Mouse (Mus musculus) CH12.LX (cell line): ENCODE results near the gene Grid2. TPM values are rescaled to one million over a fixed set of nuclear protein-coding genes. Genes with fewer than 3 reads are reported as not detected.
A peak's percentile ranks its signal among the peaks of the same experiment; 100 is the strongest.

Experiments
- DNase-seq: peaks from one replicate; pipeline ENCODE4 v3.0.0-alpha.2; 2013; ENCODE audit errors: extremely low read depth
- H3K27ac ChIP-seq: 2 replicates; pipeline ENCODE4 v1.5.1; 2012; ENCODE audit warnings: low read depth, mild to moderate bottlenecking, control low read depth, moderate library complexity; ENCODE audit not compliant: insufficient read depth
- H3K27me3 ChIP-seq: replicated peaks from 2 replicates; pipeline ENCODE3; 2012; ENCODE audit warnings: inconsistent platforms
- H3K36me3 ChIP-seq, 2 experiments: replicated peaks in 1 of 2; 2 replicates each; pipeline versions ENCODE3 to v1.6.1; 2012; ENCODE audit warnings: inconsistent platforms in 1 of 2, low read length in 1 of 2, mild to moderate bottlenecking in 1 of 2, mixed read lengths in 1 of 2, moderate library complexity in 1 of 2; ENCODE audit not compliant: control insufficient read depth in 1 of 2, insufficient read depth in 1 of 2
- H3K4me1 ChIP-seq, 2 experiments: 2 replicates each; pipeline ENCODE4 v1.6.1; 2012; ENCODE audit warnings: inconsistent platforms in 1 of 2, moderate library complexity in 1 of 2; ENCODE audit not compliant: insufficient read depth in 2 of 2, control insufficient read depth in 1 of 2
- H3K4me2 ChIP-seq: 2 replicates; pipeline ENCODE4 v1.6.1; 2012; ENCODE audit warnings: low read depth, mild to moderate bottlenecking, control low read depth; ENCODE audit not compliant: poor library complexity, insufficient read depth, severe bottlenecking
- H3K4me3 ChIP-seq, 3 experiments: fragments of 150-350 bp in 1 of 3; sonication (generic) in 1 of 3; replicated peaks in 1 of 3; 2 replicates each; pipeline versions ENCODE3 to v1.5.1; 2011 to 2012; ENCODE audit warnings: low read depth in 2 of 3, low read length in 2 of 3, mild to moderate bottlenecking in 2 of 3, moderate library complexity in 2 of 3, control low read depth in 1 of 3, improper control_type of control experiment in 1 of 3, inconsistent platforms in 1 of 3, mixed read lengths in 1 of 3; ENCODE audit not compliant: poor library complexity in 1 of 3
- H3K79me2 ChIP-seq: replicated peaks from 2 replicates; pipeline ENCODE4 v1.6.1; 2012; ENCODE audit warnings: mild to moderate bottlenecking, moderate library complexity; ENCODE audit not compliant: control insufficient read depth, poor library complexity, insufficient read depth, severe bottlenecking; ENCODE audit errors: extremely low read depth
- H3K9ac ChIP-seq: 2 replicates; pipeline ENCODE4 v1.6.1; 2012; ENCODE audit warnings: low read depth, mild to moderate bottlenecking, control low read depth, moderate library complexity; ENCODE audit not compliant: insufficient read depth
- H3K9me3 ChIP-seq: replicated peaks from 2 replicates; pipeline ENCODE3; 2012; ENCODE audit warnings: low read length, inconsistent platforms, mixed read lengths
- BHLHE40 ChIP-seq: IDR thresholded peaks from 2 replicates; pipeline ENCODE4 v1.6.1; 2011; ENCODE audit warnings: mild to moderate bottlenecking, low read depth, low read length, improper control_type of control experiment
- CTCF ChIP-seq, 2 experiments: IDR thresholded peaks in 1 of 2; conservative IDR thresholded peaks in 1 of 2; 2 replicates each; pipeline ENCODE4 v1.5.1; 2011 to 2012; ENCODE audit warnings: low read depth in 2 of 2, low read length in 2 of 2, improper control_type of control experiment in 1 of 2, inconsistent platforms in 1 of 2, mild to moderate bottlenecking in 1 of 2, moderate library complexity in 1 of 2
- E2F4 ChIP-seq: IDR thresholded peaks from 2 replicates; pipeline ENCODE4 v1.6.1; 2011; ENCODE audit warnings: low read depth, low read length, improper control_type of control experiment; ENCODE audit not compliant: insufficient replicate concordance
- EP300 ChIP-seq: IDR thresholded peaks from 2 replicates; pipeline ENCODE4 v1.6.1; 2011; ENCODE audit warnings: low read length, improper control_type of control experiment
- JUND ChIP-seq: conservative IDR thresholded peaks from 2 replicates; pipeline ENCODE4 v1.6.1; 2011; ENCODE audit warnings: low read depth, low read length, improper control_type of control experiment
- MAZ ChIP-seq: IDR thresholded peaks from 2 replicates; pipeline ENCODE4 v1.6.1; 2012; ENCODE audit warnings: low read depth, mild to moderate bottlenecking, inconsistent platforms, low read length, improper control_type of control experiment, moderate library complexity
- MYC ChIP-seq: IDR thresholded peaks from 2 replicates; pipeline ENCODE4 v1.6.1; 2011; ENCODE audit warnings: low read depth, mild to moderate bottlenecking, improper control_type of control experiment, low read length
- POLR2A ChIP-seq: IDR thresholded peaks from 2 replicates; pipeline ENCODE4 v1.6.1; 2011; ENCODE audit warnings: low read depth, mild to moderate bottlenecking, improper control_type of control experiment, low read length
- RCOR1 ChIP-seq: conservative IDR thresholded peaks from 2 replicates; pipeline ENCODE4 v1.6.1; 2012; ENCODE audit warnings: low read depth, mild to moderate bottlenecking, inconsistent platforms, low read length, improper control_type of control experiment
- TBP ChIP-seq: conservative IDR thresholded peaks from 2 replicates; pipeline ENCODE4 v1.6.1; 2011; ENCODE audit warnings: low read depth, low read length, improper control_type of control experiment
- TCF12 ChIP-seq: IDR thresholded peaks from 2 replicates; pipeline ENCODE4 v1.6.1; 2014; ENCODE audit warnings: low read depth, mild to moderate bottlenecking, inconsistent platforms, low read length, improper control_type of control experiment
- UBTF ChIP-seq: IDR thresholded peaks from 2 replicates; pipeline ENCODE4 v1.6.1; 2012; ENCODE audit warnings: low read depth, mild to moderate bottlenecking, inconsistent platforms, low read length, improper control_type of control experiment, moderate library complexity
- ZMIZ1 ChIP-seq: IDR thresholded peaks from 2 replicates; pipeline ENCODE4 v1.6.1; 2012; ENCODE audit warnings: low read depth, mild to moderate bottlenecking, inconsistent platforms, low read length, improper control_type of control experiment
- ZNF384 ChIP-seq: IDR thresholded peaks from 2 replicates; pipeline ENCODE4 v1.6.1; 2012; ENCODE audit warnings: low read depth, low read length, improper control_type of control experiment, inconsistent platforms
- dilution Hi-C: fragments of 300-500 bp; cut with MboI; formaldehyde crosslinking; loops from 2 replicates; pipeline ENCODE4 v1.14.3; 2020; ENCODE audit warnings: low sequenced_read_pairs; ENCODE audit not compliant: extremely low pct_unique_long_range_greater_than_20kb, extremely low pct_ligation_motif_present
- in situ Hi-C: fragments of 300-500 bp; cut with MboI; formaldehyde crosslinking; loops from 3 replicates; pipeline ENCODE4 v1.14.3; 2019; ENCODE audit warnings: low sequenced_read_pairs, low pct_ligation_motif_present, low pct_unique_long_range_greater_than_20kb, mixed read lengths
- polyA plus RNA-seq: library from polyadenylated mRNA; unstranded; fragments of >175 nt; gene quantifications from 2 replicates; pipeline ENCODE4 v1.2.1, GENCODE M21; 2012; ENCODE audit warnings: low read depth; ENCODE audit not compliant: insufficient read length
- total RNA-seq, 2 experiments: library from RNA; depleted of rRNA; stranded (reverse); fragments of 300-350 nt in 1 of 2; fragments of >200 nt in 1 of 2; gene quantifications; 2 replicates each; pipeline ENCODE4 v1.2.3; 2012 to 2014

The Grid2 gene
- total and polyA plus RNA-seq, 3 experiments: not detected

GRCm38 (mm10) chr6:64568599-64568998 lies 1312.9 kb downstream of the Grid2 start:
- peaks cover 48% of the 10 kb centered on the region for H3K9me3 ChIP-seq
- dilution Hi-C loops: no loop called here

GRCm38 (mm10) chr6:64581338-64581737 lies 1325.7 kb downstream of the Grid2 start:
- Histone ChIP-seq H3K9ac (no peak overlapping the region), H3K9me3 (peaks cover 25% of the 10 kb centered on the region), H3K27ac (no peak overlapping the region), H3K79me2 (no peaks in the 10 kb centered on the region), H3K27me3 (no peaks in the 10 kb centered on the region), H3K4me3 (no peak overlapping the region), H3K36me3 (no peaks in the 10 kb centered on the region), H3K4me2 (no peak overlapping the region), H3K4me1 (no peaks in the 10 kb centered on the region)
- in situ Hi-C loops: no loop called here
- DNase-seq: no peak
- TF ChIP-seq EP300 (no peak), RCOR1 (no peak), BHLHE40 (no peak), TCF12 (no peak), POLR2A (no peak), MYC (no peak), JUND (no peak), ZMIZ1 (no peak)
- TF ChIP-seq, all 38 proteins: peak for 0
- dilution Hi-C loops: no loop called here

More at GRCm38 (mm10) chr6:64568599-64568998, 1312.9 kb downstream of the Grid2 start:
- Histone ChIP-seq H3K4me2 (no peak overlapping the region), H3K4me1 (no peaks in the 10 kb centered on the region), H3K9ac (no peak overlapping the region), H3K79me2 (no peaks in the 10 kb centered on the region), H3K36me3 (no peaks in the 10 kb centered on the region), H3K4me3 (no peak overlapping the region), H3K27me3 (no peaks in the 10 kb centered on the region), H3K27ac (no peak overlapping the region)
- in situ Hi-C loops: no loop called here
- TF ChIP-seq TBP (no peak), MAZ (no peak), TCF12 (no peak), UBTF (no peak), BHLHE40 (no peak), E2F4 (no peak), CTCF (conservative IDR thresholded peaks at IDR 0.05 in 1 of 2, IDR thresholded peaks at IDR 0.05 in 1 of 2; ENCODE audit: low read depth in 2 of 2, low read length in 2 of 2) (0 out of 4 replicates have a peak, but pooled peaks of 1 of the 2 experiments have one; percentile 14)
- no peak for DNase-seq

GRCm38 (mm10) chr6:64588487-64589205 lies 1333.0 kb downstream of the Grid2 start:
- Histone ChIP-seq H3K9ac (no peak overlapping the region), H3K4me1 (no peaks in the 10 kb centered on the region), H3K36me3 (no peaks in the 10 kb centered on the region), H3K79me2 (no peaks in the 10 kb centered on the region), H3K27me3 (no peaks in the 10 kb centered on the region), H3K4me2 (no peak overlapping the region), H3K4me3 (no peak overlapping the region), H3K27ac (no peak overlapping the region), H3K9me3 (peaks cover 34% of the 10 kb centered on the region)
- dilution Hi-C loops (no loop called here), in situ Hi-C loops (no loop called here)
- TF ChIP-seq ZMIZ1 (no peak), ZNF384 (no peak)
- DNase-seq: no peak
